Mouse (Mus musculus) small intestine, adult 2 months (tissue): ENCODE data around the gene Igf2bp1.

ENCODE experiments used
- CTCF ChIP-seq: fragments of 200-500 bp; IDR thresholded peaks from 2 replicates; pipeline ENCODE4 v1.5.1; 2012; ENCODE audit warnings: low read depth, mild to moderate bottlenecking, control low read depth, inconsistent platforms, low read length, moderate library complexity, mixed read lengths; ENCODE audit not compliant: insufficient replicate concordance, insufficient read length; ENCODE audit errors: extremely low read depth
- POLR2A ChIP-seq: fragments of 200-500 bp; IDR thresholded peaks from 2 replicates; pipeline ENCODE4 v1.6.1; 2012; ENCODE audit warnings: low read depth, mild to moderate bottlenecking, control low read depth, inconsistent platforms, low read length, moderate library complexity

DNA sequence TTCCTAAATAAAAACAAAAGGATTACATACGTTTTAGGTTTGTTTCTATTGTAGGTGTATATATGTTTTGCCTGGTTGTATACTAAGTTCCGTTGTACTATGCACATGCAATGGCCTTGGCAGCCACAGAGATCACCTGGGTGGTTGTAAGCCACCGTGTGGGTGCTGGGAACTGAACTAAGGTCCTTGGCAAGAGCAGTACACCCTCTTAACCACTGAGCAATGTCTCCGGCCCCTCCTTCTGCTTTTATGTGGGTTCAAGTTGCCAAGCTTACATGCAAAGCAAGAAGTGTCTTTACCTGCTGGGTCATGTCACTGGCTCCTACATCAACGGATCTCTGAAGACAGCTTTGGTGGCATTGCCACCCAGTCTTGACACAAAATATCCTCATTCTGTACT, 52.4 kb downstream of the Igf2bp1 start:
- TF ChIP-seq CTCF (no peak), POLR2A (no peak)
